Mouse (Mus musculus): ENCODE results near the gene Ccin.

- no peak for TF ChIP-seq GATA1 (IDR thresholded peaks at IDR 0.05; ENCODE audit: borderline replicate concordance, low read length)
- TF ChIP-seq FLI1 (IDR thresholded peaks at IDR 0.05; ENCODE audit: low read length) = no peak
These were observed 11.6 kb upstream of the Ccin start for GRCm38 (mm10) chr4:43971541-43972136.

Measured in megakaryocyte, embryonic 14.5 days (primary cell).